Mouse (Mus musculus): Measurements from ENCODE around the gene Kri1.

DNA sequence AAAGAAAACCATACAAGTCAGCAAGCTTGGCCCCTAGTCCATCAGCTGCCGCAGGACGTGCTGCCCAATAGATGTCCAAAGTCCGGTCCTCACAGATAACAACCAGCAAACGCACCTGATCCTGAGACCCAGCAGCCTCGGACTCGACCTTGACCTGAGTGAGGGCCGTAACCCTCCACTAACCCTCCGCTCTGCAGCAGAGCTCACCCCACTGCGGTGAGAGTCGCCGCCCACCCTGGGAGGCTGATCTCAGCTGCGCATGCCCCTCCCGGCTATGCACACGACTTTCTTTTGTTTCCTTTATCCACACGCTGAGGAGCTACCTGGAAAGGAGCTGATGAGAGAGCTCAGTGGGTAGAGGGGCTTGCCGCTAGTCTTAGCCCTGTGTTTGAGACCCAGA is 60.4 kb downstream of the Kri1 start:
- TF ChIP-seq CTCF (IDR thresholded peaks at IDR 0.05; ENCODE audit: extremely low read depth, insufficient read depth, insufficient read length, insufficient replicate concordance) (no peak), POLR2A (IDR thresholded peaks at IDR 0.05; ENCODE audit: low read depth, low read length) (no peak)
